Mouse (Mus musculus) thymus, adult 2 months (tissue): ENCODE measurements around the gene Snrnp25. TPM values are rescaled to one million over a fixed set of nuclear protein-coding genes. Genes with fewer than 3 reads are reported as not detected.

Experiments
- DNase-seq: peaks from one replicate; pipeline ENCODE4 v3.0.0; 2021
- H3K27ac ChIP-seq: fragments of 200-500 bp; 2 replicates; pipeline ENCODE4 v1.5.1; 2012; ENCODE audit warnings: low read length, control low read depth; ENCODE audit not compliant: control insufficient read depth, insufficient read depth
- H3K27me3 ChIP-seq: fragments of 200-500 bp; 2 replicates; pipeline ENCODE4 v1.6.1; 2012; ENCODE audit warnings: mild to moderate bottlenecking, low read length, moderate library complexity, mixed read lengths; ENCODE audit not compliant: control insufficient read depth, insufficient read depth
- H3K36me3 ChIP-seq: fragments of 200-500 bp; 2 replicates; pipeline ENCODE4 v1.6.1; 2012; ENCODE audit warnings: mild to moderate bottlenecking, low read length, moderate library complexity; ENCODE audit not compliant: control insufficient read depth, insufficient read depth
- H3K4me1 ChIP-seq: fragments of 200-500 bp; replicated peaks from 2 replicates; pipeline ENCODE4 v1.6.1; 2012; ENCODE audit warnings: low read length; ENCODE audit not compliant: control insufficient read depth, insufficient read depth
- H3K4me3 ChIP-seq: fragments of 200-500 bp; 2 replicates; pipeline ENCODE4 v1.5.1; 2012; ENCODE audit warnings: mild to moderate bottlenecking, low read length, control low read depth, moderate library complexity; ENCODE audit not compliant: control insufficient read depth, insufficient read depth
- CTCF ChIP-seq: fragments of 200-500 bp; IDR thresholded peaks from 2 replicates; pipeline ENCODE4 v1.5.1; 2012; ENCODE audit warnings: mild to moderate bottlenecking, control low read depth, low read length, moderate library complexity, borderline replicate concordance; ENCODE audit not compliant: control insufficient read depth, poor library complexity, insufficient read depth; ENCODE audit errors: extremely low read depth
- POLR2A ChIP-seq: fragments of 200-500 bp; IDR thresholded peaks from 2 replicates; pipeline ENCODE4 v1.6.1; 2012; ENCODE audit warnings: mild to moderate bottlenecking, low read length, control low read depth, moderate library complexity; ENCODE audit not compliant: control insufficient read depth, poor library complexity, insufficient read depth; ENCODE audit errors: extremely low read depth
- WGBS: fragments of 180-500 bp; shearing (Covaris S2); methylation state at CpG from one replicate; pipeline ENCODE4 v1.1.7; 2018; 5-methylcytosine and 5-hydroxymethylcytosine counted together
- polyA plus RNA-seq: library from polyadenylated mRNA; depleted of rRNA; stranded (reverse); fragments of >200 nt; gene quantifications from 2 replicates; pipeline ENCODE4 v1.2.3, GENCODE M21; 2012; rRNA removed

The Snrnp25 gene
- polyA plus RNA-seq, 1 experiment: 56.3 TPM

- Histone ChIP-seq H3K27me3 (no peaks in the 10 kb centered on the region), H3K4me1 (peaks cover 9% of the 10 kb centered on the region), H3K4me3 (no peak overlapping the region), H3K27ac (no peak overlapping the region), H3K36me3 (peaks cover 6% of the 10 kb centered on the region; the same call in 1 of the 2 replicates)
- no peak for TF ChIP-seq CTCF
- no peak for TF ChIP-seq POLR2A
- 97% methylated on average over 3 of the region's 3 CpGs for WGBS
- no peak for DNase-seq
Measured at GRCm38 (mm10) chr11:32248350-32248749, 43.1 kb downstream of the Snrnp25 start.

GRCm38 (mm10) chr11:32250880-32251763, 45.9 kb downstream of the Snrnp25 start:
- DNase-seq: no peak
- TF ChIP-seq CTCF (no peak), POLR2A (no peak)
- H3K36me3 ChIP-seq: peaks cover 6% of the 10 kb centered on the region; the same call in 1 of the 2 replicates
- WGBS: 95% methylated on average over 8 of the region's 8 CpGs
- peaks cover 9% of the 10 kb centered on the region for H3K4me1 ChIP-seq
- H3K27me3 ChIP-seq: no peaks in the 10 kb centered on the region
- no peak overlapping the region for H3K27ac ChIP-seq
- H3K4me3 ChIP-seq: no peak overlapping the region

- H3K4me1 ChIP-seq: no peaks in the 10 kb centered on the region
- no peak overlapping the region for H3K27ac ChIP-seq
- no peak for DNase-seq
- H3K4me3 ChIP-seq: no peak overlapping the region
- 95% methylated on average over 1 of the region's 1 CpGs for WGBS
- H3K27me3 ChIP-seq: no peaks in the 10 kb centered on the region
- peaks cover 6% of the 10 kb centered on the region; the same call in 1 of the 2 replicates for H3K36me3 ChIP-seq
- TF ChIP-seq POLR2A: no peak
- no peak for TF ChIP-seq CTCF
Measured at GRCm38 (mm10) chr11:32253121-32253520, 47.9 kb downstream of the Snrnp25 start.

GRCm38 (mm10) chr11:32256146-32256545, 50.9 kb downstream of the Snrnp25 start:
- 100% methylated on average over 1 of the region's 1 CpGs for WGBS
- no peak for DNase-seq
- no peak for TF ChIP-seq POLR2A
- no peak for TF ChIP-seq CTCF
- H3K27me3 ChIP-seq: no peaks in the 10 kb centered on the region
- no peak overlapping the region for H3K4me3 ChIP-seq
- no peak overlapping the region for H3K27ac ChIP-seq
- H3K4me1 ChIP-seq: no peaks in the 10 kb centered on the region
- H3K36me3 ChIP-seq: no peaks in the 10 kb centered on the region; the same call in 1 of the 2 replicates

- 97% methylated on average over 3 of the region's 3 CpGs for WGBS
- Histone ChIP-seq H3K27ac (no peak overlapping the region), H3K27me3 (no peaks in the 10 kb centered on the region), H3K36me3 (no peaks in the 10 kb centered on the region; the same call in 1 of the 2 replicates), H3K4me3 (no peak overlapping the region), H3K4me1 (no peaks in the 10 kb centered on the region)
- no peak for DNase-seq
- no peak for TF ChIP-seq CTCF
- TF ChIP-seq POLR2A: no peak
Measured at GRCm38 (mm10) chr11:32256566-32256965, 51.4 kb downstream of the Snrnp25 start.

Other genes with a start within 250 kb of the Snrnp25 start
- gene 4930524B15Rik, start 239.8 kb upstream of the Snrnp25 start, polyA plus RNA-seq: 0.12 TPM in 1 of 2 replicates, not detected in the other
- gene Nsg2, start 205.0 kb upstream of the Snrnp25 start, polyA plus RNA-seq: 299 and 344 TPM in 2 replicates
- gene Il9r, start 5.1 kb upstream of the Snrnp25 start, polyA plus RNA-seq: 16.4 and 19.9 TPM in 2 replicates
- gene Rhbdf1, start 16.9 kb downstream of the Snrnp25 start, polyA plus RNA-seq: 29.9 and 44.9 TPM in 2 replicates
- gene Mpg, start 21.1 kb downstream of the Snrnp25 start, polyA plus RNA-seq: 21.0 and 25.5 TPM in 2 replicates
- 107 and 118 TPM in 2 replicates for gene Nprl3, start 62.3 kb downstream of the Snrnp25 start, polyA plus RNA-seq
- gene Hba-x, start 71.0 kb downstream of the Snrnp25 start, polyA plus RNA-seq: 1.3 and 1.9 TPM in 2 replicates
- 1,371 and 1,698 TPM in 2 replicates for gene Hba-a1, start 78.1 kb downstream of the Snrnp25 start, polyA plus RNA-seq
- gene Hbq1b, start 81.5 kb downstream of the Snrnp25 start, polyA plus RNA-seq: 0.23 TPM in 1 of 2 replicates, not detected in the other
- 2,237 and 2,638 TPM in 2 replicates for gene Hba-a2, start 91.1 kb downstream of the Snrnp25 start, polyA plus RNA-seq
- gene Hbq1a, start 94.7 kb downstream of the Snrnp25 start, polyA plus RNA-seq: 0.27 TPM in 1 of 2 replicates, not detected in the other
- gene Sh3pxd2b, start 142.4 kb downstream of the Snrnp25 start, polyA plus RNA-seq: 6.8 and 7.5 TPM in 2 replicates
- 8.7 and 9.1 TPM in 2 replicates for gene Ubtd2, start 250.0 kb downstream of the Snrnp25 start, polyA plus RNA-seq